13 mouse cellular contexts compared by ENCODE assay signal in genomic region chr17:49863597-49863996, GRCm38 (mm10).
DNase-seq lines count a peak whose midpoint lies in the region; ATAC-seq lines count a peak whose summit lies in the region.
"Had no signal": no experiment of that assay in that cellular context is flagged by ENCODE, and none has a peak within 500 bp of the region (broad histone marks: within the 10 kb centered on the region; RNA-seq: fewer than 3 reads in every experiment).

No protein-coding gene starts in this region.

- H3K27ac ChIP-seq in forebrain, embryonic 13.5 days = peak overlapping the region; percentile 37; the same call in 1 of the 2 replicates
- H3K27ac ChIP-seq in limb, embryonic 13.5 days = peak overlapping the region; percentile 61
- H3K27ac ChIP-seq in stomach, embryonic 15.5 days = peak overlapping the region; percentile 44
- H3K27ac ChIP-seq: heart, adult 2 months had no signal

- DNase-seq in left cerebral cortex, postnatal 4 days = peak; percentile 17
- no peak for DNase-seq in left cerebral cortex, adult 11 months (ENCODE audit: low spot score)
- DNase-seq in heart, postnatal 4 days = no peak
- DNase-seq: adrenal gland, postnatal 36 days; cerebellum, postnatal 36 days; heart, adult 2 months; liver, postnatal 0 days; thymus, postnatal 4 days had no signal

- H3K27me3 ChIP-seq in forebrain, embryonic 13.5 days = no peaks in the 10 kb centered on the region
- H3K27me3 ChIP-seq in limb, embryonic 13.5 days = no peaks in the 10 kb centered on the region
- no peaks in the 10 kb centered on the region for H3K27me3 ChIP-seq in stomach, embryonic 15.5 days (replicated peaks)
- H3K27me3 ChIP-seq: megakaryocyte, embryonic 14.5 days had no signal

- H3K4me2 ChIP-seq in forebrain, embryonic 13.5 days = no peak overlapping the region
- H3K4me2 ChIP-seq in limb, embryonic 13.5 days (replicated peaks) = no peak overlapping the region
- no peak overlapping the region for H3K4me2 ChIP-seq in stomach, embryonic 15.5 days

- H3K4me3 ChIP-seq in forebrain, embryonic 13.5 days = no peak overlapping the region
- no peak overlapping the region for H3K4me3 ChIP-seq in limb, embryonic 13.5 days
- H3K4me3 ChIP-seq in stomach, embryonic 15.5 days (replicated peaks) = no peak overlapping the region
- H3K4me3 ChIP-seq: heart, adult 2 months; megakaryocyte, embryonic 14.5 days had no signal

- intact Hi-C loops in left cerebral cortex, postnatal 4 days (cut with DNase I) = no loop called here

- H3K4me1 ChIP-seq in forebrain, embryonic 13.5 days = peaks cover 30% of the 10 kb centered on the region
- H3K4me1 ChIP-seq in limb, embryonic 13.5 days = peaks cover 27% of the 10 kb centered on the region
- H3K4me1 ChIP-seq in stomach, embryonic 15.5 days = peaks cover 6% of the 10 kb centered on the region; the same call in 1 of the 2 replicates
- H3K4me1 ChIP-seq: megakaryocyte, embryonic 14.5 days had no signal

- H3K9me3 ChIP-seq in forebrain, embryonic 13.5 days (replicated peaks) = no peaks in the 10 kb centered on the region
- H3K9me3 ChIP-seq in limb, embryonic 13.5 days = no peaks in the 10 kb centered on the region
- no peaks in the 10 kb centered on the region for H3K9me3 ChIP-seq in stomach, embryonic 15.5 days

- ATAC-seq in forebrain, embryonic 13.5 days = no peak
- no peak for ATAC-seq in limb, embryonic 13.5 days (ENCODE audit: low FRiP score, low read depth)
- ATAC-seq in stomach, embryonic 15.5 days (ENCODE audit: insufficient read depth, low FRiP score, low read depth) = no peak
- ATAC-seq in granulocyte monocyte progenitor cell, adult 5-6 weeks (replicated peaks; ENCODE audit: poor library complexity, severe bottlenecking) = no peak
- ATAC-seq: liver, postnatal 0 days had no signal

- WGBS in forebrain, embryonic 13.5 days = 23% methylated on average over 5 of the region's 5 CpGs
- WGBS in limb, embryonic 13.5 days = 57% methylated on average over 5 of the region's 5 CpGs
- WGBS in stomach, embryonic 15.5 days = 46% methylated on average over 5 of the region's 5 CpGs

- H3K9ac ChIP-seq in forebrain, embryonic 13.5 days = no peak overlapping the region
- H3K9ac ChIP-seq in limb, embryonic 13.5 days = 0 out of 2 replicates have a peak overlapping the region, but pooled peaks have one; percentile 8
- H3K9ac ChIP-seq in stomach, embryonic 15.5 days = no peak overlapping the region
- H3K9ac ChIP-seq: liver, postnatal 0 days had no signal

- H3K36me3 ChIP-seq in forebrain, embryonic 13.5 days (ENCODE audit: poor library complexity, severe bottlenecking) = no peaks in the 10 kb centered on the region
- no peaks in the 10 kb centered on the region for H3K36me3 ChIP-seq in limb, embryonic 13.5 days
- H3K36me3 ChIP-seq in stomach, embryonic 15.5 days = no peaks in the 10 kb centered on the region
